Mouse (Mus musculus): ENCODE measurements around the gene 4921504E06Rik.
A peak's percentile ranks its signal among the peaks of the same experiment; 100 is the strongest.

4921504E06Rik gene

GRCm38 (mm10) chr2:19553821-19554592 is at the start of gene 4921504E06Rik:
4921504E06Rik (minus strand) TSS chr2:19553914.
- peak; percentile 42 for DNase-seq (ENCODE audit: extremely low read depth, insufficient read length, low spot score)

- no peak for DNase-seq (ENCODE audit: extremely low read depth, insufficient read length, low spot score)
Measured at GRCm38 (mm10) chr2:19601386-19601925, 47.7 kb upstream of the 4921504E06Rik start.

GRCm38 (mm10) chr2:19600860-19601259 is 47.1 kb upstream of the 4921504E06Rik start:
- DNase-seq (ENCODE audit: extremely low read depth, insufficient read length, low spot score): no peak

- DNase-seq (ENCODE audit: extremely low read depth, insufficient read length, low spot score): no peak
Measured at GRCm38 (mm10) chr2:19599801-19600200, 46.1 kb upstream of the 4921504E06Rik start.

- DNase-seq (ENCODE audit: extremely low read depth, insufficient read length, low spot score): no peak
Measured at GRCm38 (mm10) chr2:19596988-19597387, 43.3 kb upstream of the 4921504E06Rik start.

- DNase-seq (ENCODE audit: extremely low read depth, insufficient read length, low spot score): no peak
Measured at GRCm38 (mm10) chr2:19596426-19596825, 42.7 kb upstream of the 4921504E06Rik start.

- no peak for DNase-seq (ENCODE audit: extremely low read depth, insufficient read length, low spot score)
Measured at GRCm38 (mm10) chr2:19594856-19595255, 41.1 kb upstream of the 4921504E06Rik start.

GRCm38 (mm10) chr2:19579846-19580245 is 26.1 kb upstream of the 4921504E06Rik start:
- DNase-seq (ENCODE audit: extremely low read depth, insufficient read length, low spot score): no peak

- peak; percentile 17 for DNase-seq (ENCODE audit: extremely low read depth, insufficient read length, low spot score)
Measured at GRCm38 (mm10) chr2:19579180-19579579, 25.5 kb upstream of the 4921504E06Rik start.

- DNase-seq (ENCODE audit: extremely low read depth, insufficient read length, low spot score): no peak
Measured at GRCm38 (mm10) chr2:19562114-19562829, 8.6 kb upstream of the 4921504E06Rik start.

- no peak for DNase-seq (ENCODE audit: extremely low read depth, insufficient read length, low spot score)
Measured at GRCm38 (mm10) chr2:19560654-19561053, 6.9 kb upstream of the 4921504E06Rik start.

- DNase-seq (ENCODE audit: extremely low read depth, insufficient read length, low spot score): no peak
Measured at GRCm38 (mm10) chr2:19560071-19560470, 6.4 kb upstream of the 4921504E06Rik start.

GRCm38 (mm10) chr2:19551396-19551795 is 2.3 kb downstream of the 4921504E06Rik start:
- DNase-seq (ENCODE audit: extremely low read depth, insufficient read length, low spot score): no peak

GRCm38 (mm10) chr2:19540906-19541305 is 12.8 kb downstream of the 4921504E06Rik start:
- peak; percentile 28 for DNase-seq (ENCODE audit: extremely low read depth, insufficient read length, low spot score)

GRCm38 (mm10) chr2:19529428-19529827 is 24.3 kb downstream of the 4921504E06Rik start:
- no peak for DNase-seq (ENCODE audit: extremely low read depth, insufficient read length, low spot score)

- DNase-seq (ENCODE audit: extremely low read depth, insufficient read length, low spot score): peak; percentile 12
Measured at GRCm38 (mm10) chr2:19528797-19529196, 24.9 kb downstream of the 4921504E06Rik start.

GRCm38 (mm10) chr2:19524071-19524470 is 29.6 kb downstream of the 4921504E06Rik start:
- DNase-seq (ENCODE audit: extremely low read depth, insufficient read length, low spot score): no peak

- DNase-seq (ENCODE audit: extremely low read depth, insufficient read length, low spot score): no peak
Measured at GRCm38 (mm10) chr2:19521662-19522061, 32.1 kb downstream of the 4921504E06Rik start.

- no peak for DNase-seq (ENCODE audit: extremely low read depth, insufficient read length, low spot score)
Measured at GRCm38 (mm10) chr2:19520617-19521016, 33.1 kb downstream of the 4921504E06Rik start.

- no peak for DNase-seq (ENCODE audit: extremely low read depth, insufficient read length, low spot score)
Measured at GRCm38 (mm10) chr2:19519768-19520167, 33.9 kb downstream of the 4921504E06Rik start.

- no peak for DNase-seq (ENCODE audit: extremely low read depth, insufficient read length, low spot score)
Measured at GRCm38 (mm10) chr2:19517952-19518351, 35.8 kb downstream of the 4921504E06Rik start.

GRCm38 (mm10) chr2:19512381-19512780 is 41.3 kb downstream of the 4921504E06Rik start:
- DNase-seq (ENCODE audit: extremely low read depth, insufficient read length, low spot score): no peak
